Mouse (Mus musculus) spleen, postnatal 14 days (tissue): ENCODE data around the gene Cep41.

Experiments used
- DNase-seq, 2 experiments: peaks; one replicate each; pipeline ENCODE4 v3.0.0; 2021 to 2022; ENCODE audit warnings: low spot score in 2 of 2

Cep41 gene

GRCm38 (mm10) chr6:30693350-30693991 lies at the start of gene Cep41:
Gene Cep41 (minus strand): TSS chr6:30693749.
- peak; percentile 87 to 93 for DNase-seq

GRCm38 (mm10) chr6:30739177-30739747 lies 45.7 kb upstream of the Cep41 start:
- no peak for DNase-seq

- DNase-seq: no peak
Observed at GRCm38 (mm10) chr6:30738464-30739006, 45.0 kb upstream of the Cep41 start.

- DNase-seq: no peak
Observed at GRCm38 (mm10) chr6:30737548-30738463, 44.3 kb upstream of the Cep41 start.

- DNase-seq: peak in 1 of 2 experiments; percentile 19
Observed at GRCm38 (mm10) chr6:30736864-30737547, 43.5 kb upstream of the Cep41 start.

- DNase-seq: no peak
Observed at GRCm38 (mm10) chr6:30736372-30736762, 42.8 kb upstream of the Cep41 start.

GRCm38 (mm10) chr6:30735728-30736371 lies 42.3 kb upstream of the Cep41 start:
- no peak for DNase-seq

GRCm38 (mm10) chr6:30734988-30735727 lies 41.6 kb upstream of the Cep41 start:
- no peak for DNase-seq

GRCm38 (mm10) chr6:30734465-30734864 lies 40.9 kb upstream of the Cep41 start:
- no peak for DNase-seq

- no peak for DNase-seq
Observed at GRCm38 (mm10) chr6:30732571-30733130, 39.1 kb upstream of the Cep41 start.

- no peak for DNase-seq
Observed at GRCm38 (mm10) chr6:30730301-30730971, 36.9 kb upstream of the Cep41 start.

GRCm38 (mm10) chr6:30723331-30723730 lies 29.8 kb upstream of the Cep41 start, which contains the start of gene Mest:
Gene Mest (plus strand): TSS chr6:30723547.
- no peak for DNase-seq

GRCm38 (mm10) chr6:30722385-30723164 lies 29.0 kb upstream of the Cep41 start:
- no peak for DNase-seq

- no peak for DNase-seq
Observed at GRCm38 (mm10) chr6:30716796-30717195, 23.2 kb upstream of the Cep41 start.

GRCm38 (mm10) chr6:30714891-30715471 lies 21.4 kb upstream of the Cep41 start:
- no peak for DNase-seq

- no peak for DNase-seq
Observed at GRCm38 (mm10) chr6:30713896-30714295, 20.3 kb upstream of the Cep41 start.

- no peak for DNase-seq
Observed at GRCm38 (mm10) chr6:30713455-30713854, 19.9 kb upstream of the Cep41 start.

GRCm38 (mm10) chr6:30712484-30712883 lies 18.9 kb upstream of the Cep41 start:
- no peak for DNase-seq
